Mouse (Mus musculus): ENCODE data around the gene Pak6. TPM values are rescaled to one million over a fixed set of nuclear protein-coding genes. Genes with fewer than 3 reads are reported as not detected.

Gene Pak6
- polyA plus RNA-seq, 1 experiment from 2014 or later: 1.9 TPM

- no peak overlapping the region for H3K4me3 ChIP-seq (replicated peaks; ENCODE audit: low read depth, low read length)
- H3K4me1 ChIP-seq (replicated peaks; ENCODE audit: insufficient read depth, low read length): peaks cover 6% of the 10 kb centered on the region
- no peak overlapping the region for H3K4me2 ChIP-seq (ENCODE audit: low read length)
- no peak for TF ChIP-seq CTCF (IDR thresholded peaks at IDR 0.05; ENCODE audit: low read depth)
- DNase-seq (ENCODE audit: low spot score): peak; percentile 41
- H3K9ac ChIP-seq (ENCODE audit: low read depth, low read length): no peak overlapping the region
- WGBS: 23% methylated on average over 7 of the region's 7 CpGs
- H3K9me3 ChIP-seq (replicated peaks; ENCODE audit: low read length): no peaks in the 10 kb centered on the region
- H3K36me3 ChIP-seq (ENCODE audit: insufficient read depth, low read length): no peaks in the 10 kb centered on the region
- H3K27me3 ChIP-seq (ENCODE audit: insufficient read depth, low read length): peaks cover 33% of the 10 kb centered on the region
- no peak overlapping the region for H3K27ac ChIP-seq
- ATAC-seq (replicated peaks; ENCODE audit: low FRiP score, low read depth): no peak
Measured at GRCm38 (mm10) chr2:118697955-118698354, 34.9 kb downstream of the Pak6 start.

- H3K36me3 ChIP-seq (ENCODE audit: insufficient read depth, low read length): no peaks in the 10 kb centered on the region
- 0 out of 2 replicates have a peak overlapping the region, but pooled peaks have one; percentile 0 for H3K4me3 ChIP-seq (replicated peaks; ENCODE audit: low read depth, low read length)
- peak overlapping the region; percentile 41 for H3K4me2 ChIP-seq (ENCODE audit: low read length)
- TF ChIP-seq CTCF (IDR thresholded peaks at IDR 0.05; ENCODE audit: low read depth): peak; percentile 92
- DNase-seq (ENCODE audit: low spot score): peak; percentile 91
- ATAC-seq (replicated peaks; ENCODE audit: low FRiP score, low read depth): no peak
- H3K9ac ChIP-seq (ENCODE audit: low read depth, low read length): no peak overlapping the region
- 4% methylated on average over 32 of the region's 32 CpGs for WGBS
- H3K9me3 ChIP-seq (replicated peaks; ENCODE audit: low read length): no peaks in the 10 kb centered on the region
- H3K27ac ChIP-seq: no peak overlapping the region
- peaks cover 57% of the 10 kb centered on the region for H3K27me3 ChIP-seq (ENCODE audit: insufficient read depth, low read length)
- peaks cover 17% of the 10 kb centered on the region for H3K4me1 ChIP-seq (replicated peaks; ENCODE audit: insufficient read depth, low read length)
Measured at GRCm38 (mm10) chr2:118700179-118701062, 37.3 kb downstream of the Pak6 start.

GRCm38 (mm10) chr2:118701161-118701560, 38.1 kb downstream of the Pak6 start:
- no peak for DNase-seq (ENCODE audit: low spot score)
- no peak for TF ChIP-seq CTCF (IDR thresholded peaks at IDR 0.05; ENCODE audit: low read depth)
- Histone ChIP-seq H3K9ac (ENCODE audit: low read depth, low read length) (no peak overlapping the region), H3K9me3 (replicated peaks; ENCODE audit: low read length) (no peaks in the 10 kb centered on the region), H3K27ac (no peak overlapping the region), H3K4me2 (ENCODE audit: low read length) (no peak overlapping the region), H3K4me1 (replicated peaks; ENCODE audit: insufficient read depth, low read length) (peaks cover 17% of the 10 kb centered on the region), H3K27me3 (ENCODE audit: insufficient read depth, low read length) (peaks cover 60% of the 10 kb centered on the region), H3K36me3 (ENCODE audit: insufficient read depth, low read length) (no peaks in the 10 kb centered on the region), H3K4me3 (replicated peaks; ENCODE audit: low read depth, low read length) (no peak overlapping the region)
- ATAC-seq (replicated peaks; ENCODE audit: low FRiP score, low read depth): no peak
- 22% methylated on average over 5 of the region's 5 CpGs for WGBS

DNA sequence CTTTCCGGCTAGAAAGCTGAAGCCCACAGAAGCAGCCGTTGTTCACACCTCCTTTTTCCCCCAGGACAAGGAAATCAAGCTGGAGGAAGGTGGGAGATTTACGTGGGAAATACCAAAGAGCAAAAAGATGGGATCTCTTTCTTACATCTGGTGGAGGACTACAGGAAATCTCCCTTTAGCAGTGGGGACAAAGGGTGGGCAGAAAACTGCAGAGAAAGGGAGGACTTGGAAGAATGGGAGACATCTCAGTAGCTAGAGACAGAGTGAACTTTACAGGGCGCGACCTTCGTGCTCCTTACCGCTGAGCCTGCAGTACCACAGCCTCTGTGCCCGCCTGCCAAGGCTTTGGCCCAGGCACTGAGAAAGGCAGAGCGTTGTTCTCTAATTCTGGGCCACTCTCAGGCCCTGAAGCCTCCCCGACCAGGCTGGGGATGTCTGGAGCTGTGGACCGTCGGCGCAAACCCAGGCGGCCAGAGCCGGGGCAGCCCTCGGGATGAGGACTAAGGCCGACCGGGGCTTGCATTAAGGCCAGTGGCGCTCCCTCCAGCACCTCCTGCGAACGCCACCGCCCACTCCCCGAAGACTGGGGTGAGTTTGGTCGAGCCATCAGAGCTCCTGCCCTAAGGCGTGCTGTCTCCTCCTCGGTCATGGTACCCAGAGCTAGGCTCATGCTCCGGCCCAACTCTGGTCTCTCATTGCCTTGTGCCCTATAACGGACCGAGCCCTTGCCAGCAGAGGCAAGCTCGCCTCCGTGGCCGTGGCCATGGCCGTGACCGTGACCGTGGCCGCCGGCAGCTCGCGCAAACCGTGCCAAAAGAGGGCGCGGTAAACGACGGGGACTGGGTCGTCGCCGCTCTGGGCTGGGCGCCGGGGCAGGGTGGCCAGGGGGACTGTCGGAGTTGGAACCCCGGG, 39.1 kb downstream of the Pak6 start:
- no peaks in the 10 kb centered on the region for H3K9me3 ChIP-seq (replicated peaks; ENCODE audit: low read length)
- no peak for TF ChIP-seq CTCF (IDR thresholded peaks at IDR 0.05; ENCODE audit: low read depth)
- peaks cover 64% of the 10 kb centered on the region for H3K27me3 ChIP-seq (ENCODE audit: insufficient read depth, low read length)
- H3K36me3 ChIP-seq (ENCODE audit: insufficient read depth, low read length): no peaks in the 10 kb centered on the region
- H3K4me1 ChIP-seq (replicated peaks; ENCODE audit: insufficient read depth, low read length): peaks cover 17% of the 10 kb centered on the region
- 7% methylated on average over 51 of the region's 51 CpGs for WGBS
- H3K9ac ChIP-seq (ENCODE audit: low read depth, low read length): no peak overlapping the region; the same call in 1 of the 2 replicates
- H3K4me3 ChIP-seq (replicated peaks; ENCODE audit: low read depth, low read length): peak overlapping the region; percentile 45
- H3K27ac ChIP-seq: no peak overlapping the region
- DNase-seq (ENCODE audit: low spot score) (no peak), ATAC-seq (replicated peaks; ENCODE audit: low FRiP score, low read depth) (0 out of 2 replicates have a peak, but pooled peaks have one; percentile 8)
- peak overlapping the region; percentile 63 for H3K4me2 ChIP-seq (ENCODE audit: low read length)

GRCm38 (mm10) chr2:118702883-118703761, 40.0 kb downstream of the Pak6 start:
- Histone ChIP-seq H3K4me1 (replicated peaks; ENCODE audit: insufficient read depth, low read length) (peaks cover 17% of the 10 kb centered on the region), H3K27me3 (ENCODE audit: insufficient read depth, low read length) (peaks cover 64% of the 10 kb centered on the region), H3K9ac (ENCODE audit: low read depth, low read length) (no peak overlapping the region; the same call in 1 of the 2 replicates), H3K9me3 (replicated peaks; ENCODE audit: low read length) (no peaks in the 10 kb centered on the region), H3K4me2 (ENCODE audit: low read length) (peak overlapping the region; percentile 63), H3K4me3 (replicated peaks; ENCODE audit: low read depth, low read length) (peak overlapping the region; percentile 45), H3K27ac (no peak overlapping the region), H3K36me3 (ENCODE audit: insufficient read depth, low read length) (no peaks in the 10 kb centered on the region)
- under 1% methylated on average over 93 of the region's 93 CpGs for WGBS
- peak; percentile 24 for TF ChIP-seq CTCF (IDR thresholded peaks at IDR 0.05; ENCODE audit: low read depth)
- DNase-seq (ENCODE audit: low spot score): peak; percentile 48
- peak; percentile 41; the same call in 1 of the 2 replicates for ATAC-seq (replicated peaks; ENCODE audit: low FRiP score, low read depth)

All from kidney, postnatal 0 days (tissue).